Mouse (Mus musculus): ENCODE results near the gene Tab1. TPM values are rescaled to one million over a fixed set of nuclear protein-coding genes. Genes with fewer than 3 reads are reported as not detected.

Tab1 gene
- polyA plus RNA-seq, 1 experiment, result 2.2 TPM

DNA sequence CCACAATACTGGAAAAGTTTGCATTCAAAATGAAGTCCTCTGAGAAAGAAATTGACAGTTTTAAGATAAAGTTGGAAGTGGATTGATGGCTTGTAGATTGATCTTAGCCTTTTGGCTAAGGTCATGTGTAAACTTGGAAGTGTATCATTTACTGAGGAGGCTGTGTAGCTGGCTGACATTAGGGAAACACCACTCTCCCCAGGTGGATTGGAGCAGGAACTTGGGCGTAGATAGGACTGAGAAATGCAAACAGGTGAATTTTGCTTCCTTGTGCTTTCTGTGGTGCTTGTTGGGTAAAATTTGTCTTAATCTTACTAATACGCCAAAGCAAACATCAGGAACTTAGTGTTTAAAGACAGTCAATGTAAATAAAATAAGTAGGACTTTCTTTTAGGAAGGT, 7.4 kb downstream of the Tab1 start:
- H3K4me3 ChIP-seq (replicated peaks), result no peak overlapping the region
- peaks cover 98% of the 10 kb centered on the region for H3K36me3 ChIP-seq (ENCODE audit: control insufficient read depth)
- H3K9me3 ChIP-seq (ENCODE audit: control insufficient read depth, low read length), result peaks cover 7% of the 10 kb centered on the region
- no peaks in the 10 kb centered on the region for H3K27me3 ChIP-seq (ENCODE audit: control insufficient read depth)
- H3K4me1 ChIP-seq (ENCODE audit: control insufficient read depth), result peaks cover 46% of the 10 kb centered on the region
- TF ChIP-seq TAL1 (IDR thresholded peaks at IDR 0.05; ENCODE audit: low read length) (no peak), GATA1 (IDR thresholded peaks at IDR 0.05; ENCODE audit: low read length) (no peak)

DNA sequence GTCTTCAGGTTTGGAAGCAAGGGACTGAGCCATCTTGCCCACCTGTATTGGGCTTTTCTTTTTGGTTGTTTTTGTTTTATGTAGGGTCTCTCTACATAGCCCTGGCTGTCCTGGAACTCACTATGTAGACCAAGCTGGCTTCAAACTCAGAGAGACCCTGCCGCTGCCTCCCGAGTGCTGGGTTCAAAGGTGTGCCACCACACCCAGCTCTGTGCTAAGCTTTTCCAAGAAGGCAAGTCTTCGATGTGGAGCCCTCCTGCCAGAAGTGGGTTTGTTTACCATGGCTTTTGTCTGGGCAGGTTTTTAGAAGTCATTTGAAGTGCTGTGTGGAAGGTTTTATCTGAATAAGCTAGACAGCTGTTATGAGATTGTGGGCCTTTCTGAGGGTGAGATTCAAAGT, 8.0 kb downstream of the Tab1 start:
- TF ChIP-seq GATA1 (IDR thresholded peaks at IDR 0.05; ENCODE audit: low read length) (no peak), TAL1 (IDR thresholded peaks at IDR 0.05; ENCODE audit: low read length) (no peak)
- H3K4me1 ChIP-seq (ENCODE audit: control insufficient read depth), result peaks cover 41% of the 10 kb centered on the region
- peaks cover 98% of the 10 kb centered on the region for H3K36me3 ChIP-seq (ENCODE audit: control insufficient read depth)
- no peak overlapping the region for H3K4me3 ChIP-seq (replicated peaks)
- H3K9me3 ChIP-seq (ENCODE audit: control insufficient read depth, low read length), result peaks cover 7% of the 10 kb centered on the region
- no peaks in the 10 kb centered on the region for H3K27me3 ChIP-seq (ENCODE audit: control insufficient read depth)

DNA sequence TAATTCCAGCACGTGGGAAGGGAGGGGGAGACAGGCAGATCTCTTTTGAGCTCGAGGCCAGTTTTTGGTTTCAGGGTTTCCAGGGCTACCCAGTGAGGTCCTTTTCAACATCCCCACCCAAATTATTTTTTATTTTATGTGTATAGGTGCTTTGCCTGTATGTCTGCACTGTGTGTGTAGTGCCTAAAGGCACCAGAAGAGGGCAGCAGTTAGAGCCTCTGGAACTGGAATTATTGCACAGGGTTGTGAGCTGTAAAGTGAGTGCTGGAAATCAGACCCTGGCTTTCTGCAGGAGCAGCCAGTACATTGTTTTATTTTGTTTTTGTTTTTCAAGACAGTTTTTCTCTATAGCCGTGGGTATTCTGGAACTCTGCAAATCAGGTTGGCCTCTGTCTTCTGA, 9.2 kb downstream of the Tab1 start:
- Histone ChIP-seq H3K4me1 (ENCODE audit: control insufficient read depth) (peaks cover 35% of the 10 kb centered on the region), H3K4me3 (replicated peaks) (no peak overlapping the region), H3K9me3 (ENCODE audit: control insufficient read depth, low read length) (peaks cover 4% of the 10 kb centered on the region; the same call in 1 of the 2 replicates), H3K27me3 (ENCODE audit: control insufficient read depth) (no peaks in the 10 kb centered on the region), H3K36me3 (ENCODE audit: control insufficient read depth) (peaks cover 93% of the 10 kb centered on the region)
- TF ChIP-seq GATA1 (IDR thresholded peaks at IDR 0.05; ENCODE audit: low read length) (no peak), TAL1 (IDR thresholded peaks at IDR 0.05; ENCODE audit: low read length) (no peak)

DNA sequence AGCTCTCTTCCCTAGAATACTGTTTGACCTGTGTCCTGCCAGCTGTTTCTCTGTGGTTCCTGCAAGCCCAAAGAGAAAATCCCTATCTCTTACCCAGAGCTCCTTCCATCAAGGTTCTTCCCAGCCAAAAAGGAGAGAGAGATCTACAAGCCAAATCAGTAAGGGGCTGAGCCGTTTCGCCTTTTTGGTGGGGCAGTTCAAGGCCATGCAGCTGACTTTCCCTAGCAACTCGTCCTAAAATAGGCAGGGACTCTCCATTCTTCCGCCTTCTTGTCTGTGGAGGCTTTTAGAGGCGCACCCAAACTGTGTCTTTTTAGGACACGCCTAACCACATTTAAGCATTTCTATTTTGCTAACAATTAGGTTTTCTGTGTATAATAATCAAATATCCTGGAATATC, 10.8 kb downstream of the Tab1 start:
- peaks cover 90% of the 10 kb centered on the region for H3K36me3 ChIP-seq (ENCODE audit: control insufficient read depth)
- no peak overlapping the region for H3K4me3 ChIP-seq (replicated peaks)

DNA sequence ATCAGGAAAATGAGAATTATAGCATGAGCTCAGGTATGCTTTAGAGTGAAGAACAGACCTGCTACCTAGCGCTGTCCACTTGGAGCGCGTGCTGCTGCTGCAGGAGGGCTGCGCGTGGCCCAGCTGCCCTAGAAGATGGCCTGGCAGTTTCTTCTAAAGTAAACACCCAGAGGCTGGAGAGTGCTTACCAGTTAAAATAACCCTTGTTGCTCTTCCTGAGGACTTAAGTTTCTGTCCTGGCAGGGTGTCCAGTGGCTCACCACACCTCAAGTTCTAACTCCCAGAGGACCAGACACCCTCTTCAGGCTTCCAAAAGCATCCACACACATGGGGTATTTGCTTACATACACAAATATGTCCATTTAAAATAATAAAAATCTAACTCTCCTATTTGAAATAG, 12.5 kb downstream of the Tab1 start:
- H3K4me1 ChIP-seq (ENCODE audit: control insufficient read depth), result peaks cover 15% of the 10 kb centered on the region
- no peak overlapping the region for H3K4me3 ChIP-seq (replicated peaks)
- H3K9me3 ChIP-seq (ENCODE audit: control insufficient read depth, low read length), result peaks cover 4% of the 10 kb centered on the region; the same call in 1 of the 2 replicates
- no peaks in the 10 kb centered on the region for H3K27me3 ChIP-seq (ENCODE audit: control insufficient read depth)
- TF ChIP-seq TAL1 (IDR thresholded peaks at IDR 0.05; ENCODE audit: low read length), result no peak
- no peak for TF ChIP-seq GATA1 (IDR thresholded peaks at IDR 0.05; ENCODE audit: low read length)
- peaks cover 90% of the 10 kb centered on the region for H3K36me3 ChIP-seq (ENCODE audit: control insufficient read depth)

More for the DNA sequence above, 10.8 kb downstream of the Tab1 start:
- H3K27me3 ChIP-seq (ENCODE audit: control insufficient read depth), result no peaks in the 10 kb centered on the region
- peaks cover 24% of the 10 kb centered on the region for H3K4me1 ChIP-seq (ENCODE audit: control insufficient read depth)
- TF ChIP-seq TAL1 (IDR thresholded peaks at IDR 0.05; ENCODE audit: low read length), result no peak
- TF ChIP-seq GATA1 (IDR thresholded peaks at IDR 0.05; ENCODE audit: low read length), result no peak
- peaks cover 4% of the 10 kb centered on the region; the same call in 1 of the 2 replicates for H3K9me3 ChIP-seq (ENCODE audit: control insufficient read depth, low read length)

DNA sequence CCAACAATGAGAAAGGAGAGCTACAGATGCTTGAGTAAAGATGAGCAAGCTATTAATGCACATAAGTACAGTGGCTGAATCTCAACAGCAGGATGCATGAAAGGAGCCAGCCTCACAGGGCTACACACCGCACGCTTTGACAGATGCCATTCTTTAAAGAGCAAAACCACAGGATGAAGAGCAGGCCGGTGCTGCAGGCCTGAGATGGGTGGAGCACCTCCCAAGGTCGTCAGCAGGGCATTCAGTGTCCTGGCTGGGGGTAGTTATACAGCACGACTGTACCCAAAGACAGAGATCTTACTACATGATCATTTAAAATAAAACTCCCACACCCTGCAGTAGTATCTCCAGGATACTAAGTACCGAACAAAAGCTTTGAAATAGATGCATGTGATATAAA, 13.2 kb downstream of the Tab1 start:
- TF ChIP-seq GATA1 (IDR thresholded peaks at IDR 0.05; ENCODE audit: low read length) (no peak), TAL1 (IDR thresholded peaks at IDR 0.05; ENCODE audit: low read length) (no peak)

DNA sequence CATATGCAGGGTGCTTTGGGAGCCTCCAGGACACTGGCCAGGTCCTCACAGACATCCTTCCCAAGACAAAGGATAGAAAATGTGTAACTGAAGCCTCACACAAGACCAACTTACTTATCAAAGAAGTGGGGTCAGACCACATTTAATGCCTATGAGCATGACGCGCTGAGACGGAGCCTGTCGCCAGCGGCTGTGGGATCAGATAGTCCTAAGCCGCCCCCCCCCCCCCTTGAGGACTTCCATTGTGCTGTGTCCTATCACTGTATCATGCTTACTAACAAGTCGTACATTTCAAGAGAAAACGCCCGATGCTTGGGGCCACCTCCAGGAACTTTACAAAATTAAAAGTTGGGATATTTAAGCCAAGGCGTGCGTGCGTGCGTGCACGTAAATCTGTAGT, 14.2 kb downstream of the Tab1 start:
- no peak for TF ChIP-seq GATA1 (IDR thresholded peaks at IDR 0.05; ENCODE audit: low read length)
- TF ChIP-seq TAL1 (IDR thresholded peaks at IDR 0.05; ENCODE audit: low read length), result no peak
- Histone ChIP-seq H3K27me3 (ENCODE audit: control insufficient read depth) (no peaks in the 10 kb centered on the region), H3K4me3 (replicated peaks) (no peak overlapping the region), H3K9me3 (ENCODE audit: control insufficient read depth, low read length) (peaks cover 2% of the 10 kb centered on the region; the same call in 1 of the 2 replicates), H3K36me3 (ENCODE audit: control insufficient read depth) (peaks cover 89% of the 10 kb centered on the region), H3K4me1 (ENCODE audit: control insufficient read depth) (peaks cover 15% of the 10 kb centered on the region)

More for the DNA sequence above, 13.2 kb downstream of the Tab1 start:
- H3K36me3 ChIP-seq (ENCODE audit: control insufficient read depth), result peaks cover 90% of the 10 kb centered on the region
- peaks cover 15% of the 10 kb centered on the region for H3K4me1 ChIP-seq (ENCODE audit: control insufficient read depth)
- no peaks in the 10 kb centered on the region for H3K27me3 ChIP-seq (ENCODE audit: control insufficient read depth)
- no peak overlapping the region for H3K4me3 ChIP-seq (replicated peaks)
- H3K9me3 ChIP-seq (ENCODE audit: control insufficient read depth, low read length), result peaks cover 4% of the 10 kb centered on the region; the same call in 1 of the 2 replicates

DNA sequence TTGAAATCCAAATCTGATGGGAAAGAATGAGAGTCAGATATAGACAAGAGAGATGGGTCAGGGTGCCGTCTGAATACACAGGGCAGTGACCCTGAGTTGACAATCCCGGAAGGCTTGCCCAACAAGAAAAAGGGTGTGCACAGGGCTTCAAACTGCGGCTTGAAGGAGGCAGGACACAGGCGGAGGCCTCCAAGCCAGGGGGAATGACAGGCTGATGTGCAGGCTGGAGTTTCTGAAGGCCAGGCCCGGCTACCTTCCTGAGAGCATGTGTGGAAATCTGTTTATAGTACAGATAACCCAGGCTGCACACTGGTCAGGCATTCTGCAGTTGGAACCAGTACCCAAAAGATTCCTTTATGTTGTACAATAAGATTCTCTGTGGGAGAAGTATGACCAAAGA, 14.6 kb downstream of the Tab1 start:
- Histone ChIP-seq H3K27me3 (ENCODE audit: control insufficient read depth) (no peaks in the 10 kb centered on the region), H3K36me3 (ENCODE audit: control insufficient read depth) (peaks cover 89% of the 10 kb centered on the region), H3K9me3 (ENCODE audit: control insufficient read depth, low read length) (no peaks in the 10 kb centered on the region), H3K4me3 (replicated peaks) (no peak overlapping the region), H3K4me1 (ENCODE audit: control insufficient read depth) (peaks cover 15% of the 10 kb centered on the region)
- TF ChIP-seq GATA1 (IDR thresholded peaks at IDR 0.05; ENCODE audit: low read length) (no peak), TAL1 (IDR thresholded peaks at IDR 0.05; ENCODE audit: low read length) (no peak)

DNA sequence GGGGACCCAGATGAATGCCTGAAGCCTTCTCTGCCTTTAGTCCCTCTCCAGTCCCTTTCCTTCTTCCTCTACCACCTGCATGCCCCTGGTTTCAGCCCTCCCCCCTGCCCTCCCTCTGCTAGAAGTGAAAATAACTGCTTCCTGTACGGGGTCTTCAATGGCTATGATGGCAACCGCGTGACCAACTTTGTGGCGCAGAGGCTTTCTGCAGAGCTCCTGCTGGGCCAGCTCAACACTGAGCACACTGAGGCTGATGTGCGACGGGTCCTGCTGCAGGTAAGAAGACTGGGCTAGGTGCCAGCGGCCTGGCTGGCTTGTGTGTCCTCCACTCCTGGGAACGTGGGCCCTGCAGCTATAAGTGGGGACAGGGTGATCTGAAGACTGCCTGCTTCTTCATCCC, 15.6 kb downstream of the Tab1 start:
- no peaks in the 10 kb centered on the region for H3K27me3 ChIP-seq (ENCODE audit: control insufficient read depth)
- H3K36me3 ChIP-seq (ENCODE audit: control insufficient read depth), result peaks cover 89% of the 10 kb centered on the region
- no peak overlapping the region for H3K4me3 ChIP-seq (replicated peaks)
- no peak for TF ChIP-seq GATA1 (IDR thresholded peaks at IDR 0.05; ENCODE audit: low read length)
- no peak for TF ChIP-seq TAL1 (IDR thresholded peaks at IDR 0.05; ENCODE audit: low read length)
- H3K4me1 ChIP-seq (ENCODE audit: control insufficient read depth), result peaks cover 15% of the 10 kb centered on the region
- no peaks in the 10 kb centered on the region for H3K9me3 ChIP-seq (ENCODE audit: control insufficient read depth, low read length)

DNA sequence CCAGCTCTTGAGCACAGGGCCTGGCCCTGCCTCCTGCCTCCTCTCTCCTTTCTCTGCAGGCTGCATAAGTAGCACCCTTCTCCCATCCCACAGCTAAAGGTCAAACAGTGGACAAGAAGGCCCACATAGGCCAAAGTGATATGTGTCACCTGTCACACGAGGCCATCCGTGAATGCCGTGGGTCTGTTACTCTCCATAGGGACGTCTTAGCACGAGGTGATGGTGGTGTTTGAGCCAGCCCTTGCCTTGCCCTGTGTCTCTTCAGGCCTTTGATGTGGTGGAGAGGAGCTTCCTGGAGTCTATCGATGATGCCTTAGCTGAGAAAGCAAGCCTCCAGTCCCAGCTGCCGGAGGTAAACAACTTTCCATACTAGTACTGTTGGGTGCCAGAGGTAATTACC, 16.6 kb downstream of the Tab1 start:
- Histone ChIP-seq H3K9me3 (ENCODE audit: control insufficient read depth, low read length) (no peaks in the 10 kb centered on the region), H3K4me1 (ENCODE audit: control insufficient read depth) (peaks cover 15% of the 10 kb centered on the region), H3K4me3 (replicated peaks) (no peak overlapping the region), H3K27me3 (ENCODE audit: control insufficient read depth) (no peaks in the 10 kb centered on the region), H3K36me3 (ENCODE audit: control insufficient read depth) (peaks cover 89% of the 10 kb centered on the region)
- TF ChIP-seq GATA1 (IDR thresholded peaks at IDR 0.05; ENCODE audit: low read length) (no peak), TAL1 (IDR thresholded peaks at IDR 0.05; ENCODE audit: low read length) (no peak)
